Comparison of ENCODE assay signal across 9 mouse cellular contexts in the genomic region with DNA sequence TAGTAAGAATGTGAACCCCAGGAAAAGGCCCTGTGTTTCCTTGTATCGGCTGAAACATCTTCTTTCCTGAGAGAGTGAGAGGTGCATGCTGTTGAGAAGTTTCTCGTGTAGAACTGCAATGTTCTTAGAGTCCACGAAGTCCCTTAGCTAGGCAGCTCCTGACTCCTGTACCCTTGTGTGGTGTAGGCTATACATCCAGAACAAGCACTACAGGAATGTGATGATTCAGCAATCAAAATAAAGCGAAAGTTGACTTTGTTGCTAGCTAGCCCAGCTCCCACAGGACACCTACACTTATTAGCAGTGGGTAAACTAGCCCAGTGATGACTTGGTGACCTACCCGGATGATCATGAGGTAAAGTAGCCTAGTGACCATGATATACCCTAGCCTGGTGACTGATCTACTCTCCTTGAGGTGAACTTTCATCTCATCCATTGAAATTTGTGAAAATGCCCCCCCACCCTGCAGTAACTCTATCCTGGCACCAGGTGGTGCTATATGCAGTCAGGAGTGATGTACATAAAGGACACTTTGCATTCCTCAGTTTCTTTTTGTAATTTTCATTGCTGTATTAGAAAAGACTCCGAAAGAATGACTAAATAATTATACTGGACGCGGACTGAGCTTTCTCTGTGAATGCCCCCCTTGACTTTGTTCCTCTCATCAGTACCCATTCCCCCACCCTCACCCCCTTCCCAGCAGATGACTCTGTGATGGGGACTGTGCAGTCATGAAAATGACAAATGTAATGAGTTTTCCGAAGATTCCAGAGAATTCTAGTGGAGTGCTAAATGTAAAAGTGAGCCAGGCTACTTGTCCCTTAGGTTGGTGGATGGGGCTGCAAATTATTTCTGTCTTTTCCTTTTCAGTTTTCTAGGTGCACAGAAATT.
A peak's percentile ranks its signal among the peaks of the same experiment; 100 is the strongest.
DNase-seq lines count a peak whose midpoint lies in the region; ATAC-seq and TF ChIP-seq lines count a peak whose summit lies in the region.
"Had no signal": no experiment of that assay in that cellular context is flagged by ENCODE, and none has a peak within 500 bp of the region (broad histone marks: within the 10 kb centered on the region; RNA-seq: fewer than 3 reads in every experiment).

No protein-coding gene starts in this region.

- no peak overlapping the region for H3K4me2 ChIP-seq in forebrain, embryonic 11.5 days (ENCODE audit: low read depth, low read length, severe bottlenecking)
- no peak overlapping the region for H3K4me2 ChIP-seq in liver, embryonic 13.5 days
- H3K4me2 ChIP-seq: liver, embryonic 15.5 days had no signal

- no peaks in the 10 kb centered on the region for H3K9me3 ChIP-seq in forebrain, embryonic 11.5 days (ENCODE audit: control insufficient read depth, low read length)
- no peaks in the 10 kb centered on the region for H3K9me3 ChIP-seq in liver, embryonic 13.5 days (replicated peaks)
- H3K9me3 ChIP-seq: liver, embryonic 15.5 days had no signal

- H3K9ac ChIP-seq in forebrain, embryonic 11.5 days (ENCODE audit: low read length) = no peak overlapping the region
- H3K9ac ChIP-seq in liver, embryonic 13.5 days = no peak overlapping the region
- H3K9ac ChIP-seq: liver, embryonic 15.5 days had no signal

- no peak overlapping the region for H3K4me3 ChIP-seq in spleen, adult 2 months (ENCODE audit: extremely low read depth, insufficient read depth, insufficient read length)
- H3K4me3 ChIP-seq in forebrain, embryonic 11.5 days (ENCODE audit: low read depth, low read length) = no peak overlapping the region
- no peak overlapping the region for H3K4me3 ChIP-seq in liver, embryonic 13.5 days (replicated peaks)
- H3K4me3 ChIP-seq: liver, embryonic 15.5 days had no signal

- ATAC-seq in forebrain, embryonic 11.5 days (replicated peaks; ENCODE audit: low FRiP score) = 0 out of 2 replicates have a peak, but pooled peaks have one; percentile 22
- ATAC-seq in liver, embryonic 13.5 days (ENCODE audit: low read depth) = no peak

- H3K4me1 ChIP-seq in spleen, adult 2 months (ENCODE audit: control insufficient read depth, insufficient read depth, insufficient read length) = no peaks in the 10 kb centered on the region; the same call in 1 of the 2 replicates
- H3K4me1 ChIP-seq in forebrain, embryonic 11.5 days (replicated peaks; ENCODE audit: control insufficient read depth, insufficient read depth, low read length) = no peaks in the 10 kb centered on the region
- no peaks in the 10 kb centered on the region for H3K4me1 ChIP-seq in liver, embryonic 13.5 days (replicated peaks)
- H3K4me1 ChIP-seq: liver, embryonic 15.5 days had no signal

- no peaks in the 10 kb centered on the region for H3K36me3 ChIP-seq in spleen, adult 2 months (ENCODE audit: control insufficient read depth, insufficient read depth, low read length)
- no peaks in the 10 kb centered on the region for H3K36me3 ChIP-seq in forebrain, embryonic 11.5 days (ENCODE audit: control insufficient read depth, insufficient read depth, low read length)
- no peaks in the 10 kb centered on the region for H3K36me3 ChIP-seq in liver, embryonic 13.5 days
- H3K36me3 ChIP-seq: liver, embryonic 15.5 days had no signal

- H3K27ac ChIP-seq in spleen, adult 2 months (ENCODE audit: insufficient read depth, low read length) = no peak overlapping the region
- H3K27ac ChIP-seq in forebrain, embryonic 11.5 days (ENCODE audit: low read depth, low read length) = no peak overlapping the region
- no peak overlapping the region for H3K27ac ChIP-seq in liver, embryonic 13.5 days
- H3K27ac ChIP-seq: liver, embryonic 15.5 days had no signal

- H3K27me3 ChIP-seq in spleen, adult 2 months (ENCODE audit: control insufficient read depth, insufficient read depth, low read length) = no peaks in the 10 kb centered on the region
- H3K27me3 ChIP-seq in forebrain, embryonic 11.5 days (ENCODE audit: control insufficient read depth, insufficient read depth, low read length) = no peaks in the 10 kb centered on the region
- no peaks in the 10 kb centered on the region for H3K27me3 ChIP-seq in liver, embryonic 13.5 days
- H3K27me3 ChIP-seq: liver, embryonic 15.5 days had no signal

- WGBS in spleen, adult 2 months = 60% methylated on average over 9 of the region's 9 CpGs
- 63% methylated on average over 9 of the region's 9 CpGs for WGBS in forebrain, embryonic 11.5 days
- WGBS in liver, embryonic 13.5 days (ENCODE audit: insufficient replicate concordance) = 38% methylated on average over 9 of the region's 9 CpGs

- TF ChIP-seq POLR2A in spleen, adult 2 months (IDR thresholded peaks at IDR 0.05; ENCODE audit: low read depth, low read length) = no peak

- peak; percentile 24; the same call in 1 of the 2 replicates for TF ChIP-seq CTCF in spleen, adult 2 months (IDR thresholded peaks at IDR 0.05; ENCODE audit: extremely low read depth, insufficient read depth, insufficient read length, insufficient replicate concordance)

- DNase-seq in spleen, adult 2 months (ENCODE audit: low read depth in 1 of 2, low spot score in 2 of 2) = peak in 1 of 2 experiments; percentile 14
- no peak for DNase-seq in spleen, adult 12 weeks (ENCODE audit: low spot score)
- peak; percentile 55 for DNase-seq in adrenal gland, postnatal 14 days
- DNase-seq in forebrain, embryonic 11.5 days (ENCODE audit: low spot score) = peak; percentile 68
- peak; percentile 14 for DNase-seq in kidney, adult 11 months
- DNase-seq in liver, embryonic 13.5 days = peak; percentile 6
- peak; percentile 59 for DNase-seq in neural tube, embryonic 10.5 days (ENCODE audit: extremely low spot score, low spot score)
- DNase-seq in ovary, adult 18-20 months (ENCODE audit: low spot score) = no peak

Comparison
In these comparisons a context has a peak if more than half of its experiments do, and no peak if none do; other contexts are left out.
1. DNase-seq: peak in adrenal gland, postnatal 14 days (single experiment), forebrain, embryonic 11.5 days (single experiment), kidney, adult 11 months (single experiment), liver, embryonic 13.5 days (single experiment) and neural tube, embryonic 10.5 days (single experiment); none in spleen, adult 12 weeks (single experiment) and ovary, adult 18-20 months (single experiment).